Mouse (Mus musculus) lung, postnatal 25 days (tissue): ENCODE measurements at regions not wholly inside any gene's neighbourhood (a gene's known extent, or its start where the extent isn't known, plus 50 kb on each side); places are given as distances from the start of the nearest gene placed in this dataset.
A peak's percentile ranks its signal among the peaks of the same experiment; 100 is the strongest.

Source experiments
- DNase-seq: peaks from one replicate; pipeline ENCODE4 v3.0.0; 2022; ENCODE audit warnings: low spot score

DNA sequence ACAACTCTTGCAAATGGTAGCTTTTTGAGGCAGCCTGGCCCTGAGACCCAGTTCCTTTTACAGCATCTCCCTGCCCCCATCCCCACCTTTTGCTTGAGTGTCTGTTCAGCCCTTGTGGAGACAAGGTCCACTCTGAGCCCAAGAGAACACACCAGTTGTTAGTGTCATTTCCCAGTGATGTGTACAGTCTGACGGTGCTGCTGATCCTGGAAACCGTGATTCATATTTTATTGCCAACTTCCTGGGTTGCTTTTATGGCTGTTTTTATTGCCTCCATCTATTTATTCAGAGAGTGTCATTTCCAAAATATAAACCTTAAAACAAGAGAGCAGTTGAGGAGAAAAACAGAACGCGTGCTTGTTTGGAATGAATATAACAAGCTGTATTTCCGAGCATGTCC lies 309.6 kb upstream of the Isl1 start:
- DNase-seq = no peak

GRCm38 (mm10) chr13:116596346-116596745 lies 286.9 kb upstream of the Isl1 start:
- DNase-seq = no peak

- no peak for DNase-seq
These were observed 286.0 kb upstream of the Isl1 start for GRCm38 (mm10) chr13:116595512-116595911.

DNA sequence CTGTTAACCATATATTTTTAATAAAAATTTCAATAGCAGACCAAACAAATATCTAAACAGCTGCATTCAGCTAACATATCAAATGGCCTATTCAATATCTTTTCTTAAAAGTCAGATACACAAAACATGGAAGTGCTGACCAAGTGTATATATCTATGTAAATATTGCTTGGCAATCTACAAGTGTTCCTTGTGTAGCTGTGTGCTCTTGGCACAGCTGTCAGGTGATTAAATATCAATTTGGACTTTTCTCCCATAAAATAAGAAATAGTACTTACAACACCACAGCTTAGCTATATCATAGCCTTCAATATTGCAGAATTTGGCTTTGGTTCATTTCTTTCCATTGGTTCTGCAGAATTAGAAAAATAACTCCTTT lies 266.5 kb upstream of the Isl1 start:
- DNase-seq = no peak

GRCm38 (mm10) chr13:116575274-116575957 lies 265.9 kb upstream of the Isl1 start:
- DNase-seq = no peak

DNA sequence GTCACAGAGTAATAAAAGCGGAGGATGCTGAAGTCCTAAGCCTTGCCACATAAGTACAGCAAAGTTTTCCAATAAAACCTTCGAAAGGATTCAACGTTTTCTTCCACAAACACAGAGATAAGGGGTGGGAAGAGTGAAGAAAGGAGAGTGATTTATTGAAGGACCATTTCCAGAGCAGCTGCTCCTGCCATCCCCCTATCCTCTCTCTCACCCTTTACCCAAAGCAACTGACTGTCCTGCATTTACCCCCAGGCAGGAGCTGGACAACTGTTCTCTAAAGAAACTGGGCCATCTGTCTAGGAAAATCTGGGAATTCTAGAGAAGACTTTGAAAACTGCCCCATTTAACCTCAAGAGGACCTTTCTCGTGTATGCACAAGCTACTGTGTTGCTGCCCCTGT lies 245.6 kb upstream of the Isl1 start:
- no peak for DNase-seq

- DNase-seq = no peak
These were observed 225.7 kb upstream of the Isl1 start for GRCm38 (mm10) chr13:116535211-116535610.

GRCm38 (mm10) chr13:116533163-116533562 lies 223.7 kb upstream of the Isl1 start:
- no peak for DNase-seq

DNA sequence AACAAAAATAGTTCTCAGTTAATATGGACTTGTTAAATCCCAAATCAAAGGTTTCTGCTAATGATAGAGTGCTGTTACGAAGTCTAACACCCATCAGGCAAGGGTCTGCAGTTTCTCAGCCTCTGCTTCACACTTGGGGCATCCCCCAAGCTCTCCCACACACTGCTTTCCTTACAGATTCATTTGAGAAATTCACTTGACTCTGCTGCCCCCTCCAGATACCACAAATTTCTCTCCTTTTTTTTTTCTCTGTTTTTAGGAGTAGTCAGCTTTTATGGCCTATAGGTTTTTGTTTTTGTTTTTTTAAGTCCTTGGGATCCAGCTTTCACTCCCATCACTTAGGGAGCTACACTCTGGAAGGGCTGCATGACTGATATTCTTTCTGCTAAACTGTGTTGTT lies 218.8 kb upstream of the Isl1 start:
- DNase-seq = no peak

DNA sequence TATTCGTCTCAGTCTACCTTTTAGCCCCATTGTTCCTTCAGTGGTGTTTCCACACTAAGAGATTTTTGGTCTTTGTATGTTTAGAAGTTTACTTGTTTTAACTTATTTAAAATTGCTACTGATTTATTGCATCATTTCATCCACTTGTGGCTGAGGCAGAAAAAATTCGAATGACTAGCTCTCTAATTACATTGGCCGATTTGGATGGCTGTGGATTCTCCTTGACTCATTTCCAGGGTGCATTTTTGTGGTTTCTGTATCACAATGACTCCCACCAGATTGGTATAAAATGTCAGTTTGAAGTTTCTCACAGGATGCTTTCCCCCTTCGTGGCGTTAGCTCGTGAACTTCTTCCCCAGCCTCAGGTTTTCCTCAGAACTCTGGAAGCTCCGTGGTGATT lies 217.5 kb upstream of the Isl1 start:
- no peak for DNase-seq

DNA sequence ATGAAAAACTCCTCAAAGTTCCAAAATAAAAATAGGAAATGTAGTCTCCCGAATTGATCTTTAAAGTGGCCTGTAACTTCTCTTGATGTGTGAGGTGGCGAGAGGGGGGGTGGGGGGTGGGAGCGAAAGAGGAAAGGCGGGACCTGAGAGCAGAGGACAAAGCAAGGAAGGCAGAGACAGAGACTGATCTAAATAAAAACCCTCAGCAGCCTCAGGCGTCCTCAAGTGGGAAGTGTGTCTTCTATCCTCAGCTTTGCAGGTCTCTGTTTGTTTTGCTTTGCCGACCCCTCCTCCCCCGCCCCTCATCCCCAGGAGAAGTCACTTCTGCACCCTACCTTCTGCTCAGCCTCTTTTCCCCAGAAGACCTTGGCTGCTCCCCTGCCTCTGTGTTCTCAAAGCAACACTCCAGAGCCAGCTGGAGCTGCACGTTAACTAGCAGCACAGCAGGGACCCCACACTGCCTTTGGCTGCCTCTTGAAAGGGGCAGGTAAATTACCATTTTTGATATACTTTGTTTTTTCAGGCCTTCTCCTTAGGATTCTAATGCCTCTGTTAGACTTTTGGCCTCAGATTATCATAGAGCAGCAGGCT lies 214.3 kb upstream of the Isl1 start:
- DNase-seq = no peak

- no peak for DNase-seq
These were observed 205.3 kb upstream of the Isl1 start for GRCm38 (mm10) chr13:116514640-116515311.

- no peak for DNase-seq
These were observed 204.8 kb upstream of the Isl1 start for GRCm38 (mm10) chr13:116514256-116514639.

GRCm38 (mm10) chr13:116512398-116512797 lies 202.9 kb upstream of the Isl1 start:
- no peak for DNase-seq

- DNase-seq = no peak
These were observed 198.8 kb upstream of the Isl1 start for GRCm38 (mm10) chr13:116508213-116508811.

DNA sequence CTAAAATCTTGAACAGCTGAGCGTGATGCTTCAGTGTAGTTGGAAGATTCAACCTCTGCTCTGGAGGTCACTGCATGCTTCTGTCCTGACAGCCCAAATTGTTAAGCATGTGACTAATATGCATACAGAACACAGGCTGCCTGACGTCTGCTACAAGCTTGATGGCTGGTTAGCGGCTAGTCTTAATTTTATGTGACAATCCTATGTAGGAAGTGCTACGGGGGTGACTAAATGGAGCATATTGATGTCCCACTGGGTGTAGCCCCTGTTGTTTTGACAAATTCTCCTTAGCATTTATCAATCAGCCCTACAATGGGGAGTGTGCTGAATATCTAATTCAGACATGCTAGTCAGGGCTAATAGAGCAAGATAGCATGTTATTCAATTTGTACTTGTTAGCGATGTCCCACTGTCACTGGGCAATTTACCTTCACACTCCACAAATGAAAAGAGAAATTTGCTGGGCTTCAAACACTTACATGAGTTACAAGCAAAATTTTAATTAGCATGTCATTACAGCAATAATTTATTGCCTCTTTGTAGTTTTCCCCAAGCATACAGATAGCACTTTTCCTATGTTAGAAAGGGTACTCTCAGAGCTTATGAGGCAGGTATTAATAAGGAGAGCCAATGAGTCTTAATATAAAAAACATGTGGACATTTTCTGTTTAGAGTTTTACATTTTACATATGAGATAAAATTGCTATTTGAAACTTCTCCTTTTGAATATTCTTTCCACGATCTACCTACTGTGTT lies 188.3 kb upstream of the Isl1 start:
- no peak for DNase-seq

DNA sequence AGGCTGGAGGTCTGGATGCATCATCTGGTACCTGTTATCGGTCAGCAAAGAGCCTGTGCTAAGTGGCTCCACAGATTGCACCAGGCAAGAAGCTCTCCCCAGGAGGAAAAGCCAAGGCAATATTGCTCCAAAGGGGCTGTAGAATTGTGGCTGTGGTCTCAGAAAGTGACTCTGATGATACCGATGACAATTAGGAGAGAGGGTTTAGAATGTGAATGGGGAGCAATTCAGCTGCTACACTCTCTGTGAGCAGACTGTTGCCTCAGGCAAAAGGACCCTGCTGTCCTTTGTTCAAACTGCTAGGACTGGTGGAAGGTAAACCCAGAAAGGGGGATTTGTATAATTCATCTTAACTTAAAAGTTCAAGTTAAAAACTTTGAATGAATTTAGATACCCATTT lies 186.2 kb upstream of the Isl1 start:
- DNase-seq = no peak

DNA sequence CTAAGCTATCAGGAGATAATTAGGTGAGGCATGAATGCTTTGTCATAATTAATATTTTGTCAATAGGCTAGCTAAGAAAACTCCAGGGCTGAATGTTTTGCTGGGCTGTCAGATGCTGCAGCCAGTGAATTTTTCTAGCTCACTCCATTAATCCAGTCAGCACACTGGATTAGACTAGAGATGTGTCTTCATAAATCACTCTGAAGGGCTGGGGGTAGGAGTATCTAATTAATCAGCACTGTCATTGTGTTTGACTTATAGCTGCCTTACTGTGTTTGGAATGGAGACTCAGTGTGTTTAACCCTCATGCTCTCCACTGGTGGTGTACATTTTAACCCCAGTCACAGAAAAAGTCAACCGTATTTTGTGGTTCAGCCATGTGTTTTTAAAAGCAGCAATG lies 179.9 kb upstream of the Isl1 start:
- DNase-seq = no peak

DNA sequence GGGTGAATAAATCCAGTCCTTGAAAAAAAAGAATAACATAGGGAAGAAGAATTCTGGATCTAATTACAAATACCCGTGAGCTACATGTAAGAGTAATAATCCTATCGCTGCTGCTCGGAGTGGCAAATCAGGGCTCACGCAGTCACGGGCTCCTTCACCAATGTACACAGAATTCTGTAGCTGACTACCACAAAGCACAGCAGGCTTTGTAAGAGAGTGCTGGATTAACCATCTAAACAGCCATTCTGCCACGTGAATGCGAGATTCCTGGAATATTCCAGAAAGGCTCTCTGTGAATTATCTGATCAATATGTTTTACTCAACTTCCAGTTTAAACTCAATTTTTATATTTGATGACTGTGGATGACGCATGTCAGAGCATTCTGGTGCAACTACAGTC lies 165.1 kb upstream of the Isl1 start:
- no peak for DNase-seq

GRCm38 (mm10) chr13:116461757-116462156 lies 152.3 kb upstream of the Isl1 start:
- no peak for DNase-seq

GRCm38 (mm10) chr13:116443165-116443955 lies 133.9 kb upstream of the Isl1 start:
- DNase-seq = peak; percentile 48

DNA sequence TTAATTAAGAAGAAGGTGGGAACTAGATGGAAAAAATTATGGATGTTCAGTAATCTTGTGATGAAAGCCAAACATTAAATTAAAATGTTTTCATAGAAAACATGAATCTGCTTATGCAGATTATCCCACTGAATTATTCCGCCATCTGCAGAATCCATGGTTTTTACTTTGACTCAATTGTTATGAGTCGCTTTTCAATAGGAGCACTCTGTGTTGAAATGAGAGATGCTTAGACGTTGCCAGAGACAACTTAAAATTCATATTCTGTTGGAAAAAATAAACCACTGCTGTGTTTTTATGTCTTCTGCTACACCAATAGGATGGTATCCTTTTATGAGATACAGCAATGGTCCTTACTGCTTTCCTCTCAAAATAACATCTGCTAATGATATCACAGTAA lies 108.3 kb upstream of the Isl1 start:
- no peak for DNase-seq
